Mouse (Mus musculus) embryonic fibroblast, embryonic 13.5 days (primary cell): ENCODE data around the gene Grin3a. TPM values are rescaled to one million over a fixed set of nuclear protein-coding genes. Genes with fewer than 3 reads are reported as not detected.
"Not testable (repeated sequence)": the region's sequence is repeated elsewhere in the genome, so short reads cannot be mapped to it uniquely, and the experiment has no call there.

Experiments
- H3K27ac ChIP-seq: 2 replicates; pipeline ENCODE4 v1.5.1; 2012; ENCODE audit warnings: low read length, control low read depth, inconsistent platforms; ENCODE audit not compliant: insufficient read depth
- H3K4me1 ChIP-seq: 2 replicates; pipeline ENCODE4 v1.6.1; 2011; ENCODE audit warnings: low read length; ENCODE audit not compliant: control insufficient read depth, insufficient read depth
- H3K4me3 ChIP-seq: 2 replicates; pipeline ENCODE4 v1.5.1; 2011; ENCODE audit warnings: mild to moderate bottlenecking, control low read depth, low read length; ENCODE audit not compliant: insufficient read depth
- CTCF ChIP-seq: IDR thresholded peaks from 2 replicates; pipeline ENCODE4 v1.5.1; 2011; ENCODE audit warnings: mild to moderate bottlenecking, control low read depth, low read length, moderate library complexity, borderline replicate concordance; ENCODE audit not compliant: insufficient read depth
- POLR2A ChIP-seq: IDR thresholded peaks from 2 replicates; pipeline ENCODE4 v1.6.1; 2011; ENCODE audit warnings: low read depth, mild to moderate bottlenecking, control low read depth, low read length, moderate library complexity
- polyA plus RNA-seq: library from polyadenylated mRNA; stranded (reverse); fragments of >200 nt; gene quantifications from 2 replicates; pipeline ENCODE4 v1.2.4, GENCODE M21; 2011; ENCODE audit warnings: low read depth; ENCODE audit not compliant: missing spikeins, insufficient read length

Gene Grin3a
- polyA plus RNA-seq, 1 experiment = 0.58 TPM

DNA sequence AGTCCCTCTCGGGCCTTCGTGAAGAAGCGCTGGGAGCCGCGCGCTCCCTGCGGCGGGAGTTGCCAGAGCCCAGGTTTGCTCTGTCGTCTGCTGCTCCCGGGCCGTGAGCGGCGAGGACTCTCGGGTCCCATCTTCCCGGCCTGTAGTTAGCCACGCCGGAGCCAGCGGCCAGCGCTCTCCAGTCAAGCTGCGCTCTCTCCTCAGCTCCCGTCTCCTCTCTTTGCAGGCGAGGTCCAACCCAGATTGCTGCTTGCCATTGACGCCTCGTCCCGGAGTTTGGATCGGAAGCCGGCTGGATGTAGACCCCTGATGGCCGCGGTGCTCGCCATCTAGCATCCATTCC lies 213.4 kb downstream of the Grin3a start:
- no peaks in the 10 kb centered on the region; the same call in 1 of the 2 replicates for H3K4me1 ChIP-seq
- peak overlapping the region; percentile 81 for H3K4me3 ChIP-seq
- H3K27ac ChIP-seq = peak overlapping the region; percentile 70
- no peak for TF ChIP-seq POLR2A
- TF ChIP-seq CTCF = no peak

DNA sequence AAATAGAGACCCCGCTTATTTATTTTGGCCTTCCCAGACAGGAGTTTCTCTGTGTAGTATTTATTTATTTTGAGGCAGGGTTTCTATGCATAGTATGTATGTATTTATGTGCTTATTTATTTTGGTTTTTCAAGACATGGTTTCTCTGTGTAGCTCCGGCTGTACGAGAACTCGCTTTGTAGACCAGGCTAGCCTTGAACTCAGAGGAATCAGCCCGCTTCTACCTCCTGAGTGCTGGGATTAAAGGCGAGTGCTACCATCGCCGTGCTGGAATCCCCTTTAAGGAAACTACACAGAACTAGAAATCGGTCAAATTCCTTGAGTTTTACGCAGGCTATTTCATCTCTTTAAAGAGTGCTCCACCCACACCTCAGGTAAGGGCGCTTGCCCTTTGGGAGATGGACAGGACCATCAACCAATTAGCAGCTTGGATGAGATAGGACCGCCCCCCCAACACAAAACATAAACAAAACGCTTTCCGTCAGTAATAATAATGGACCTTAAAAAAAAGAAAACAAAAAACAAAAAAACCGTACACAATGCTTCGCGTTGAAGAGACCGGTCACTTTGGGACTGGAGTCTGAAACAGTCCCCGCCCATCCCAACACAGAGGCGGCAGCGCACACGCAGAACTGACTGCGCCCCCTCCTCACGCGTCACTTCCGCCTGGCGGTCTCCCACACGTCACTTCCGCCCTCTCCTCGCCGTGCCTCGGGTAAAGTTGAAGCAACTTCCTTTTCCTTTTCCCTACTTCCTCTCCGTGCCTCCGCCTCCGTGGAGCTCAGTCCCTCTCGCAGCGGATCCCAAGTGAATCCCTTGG lies 214.0 kb downstream of the Grin3a start, which contains the start of gene Rnf20:
Gene Rnf20, plus strand, starts transcription at position 688 of the 820 bp plus-strand sequence.
- Histone ChIP-seq H3K4me3 (peak within 1 kb of the TSS; percentile 81), H3K27ac (peak within 1 kb of the TSS; percentile 70), H3K4me1 (no peaks in the 10 kb centered on the region; the same call in 1 of the 2 replicates)
- TF ChIP-seq CTCF (no peak), POLR2A (peak; percentile 88)

DNA sequence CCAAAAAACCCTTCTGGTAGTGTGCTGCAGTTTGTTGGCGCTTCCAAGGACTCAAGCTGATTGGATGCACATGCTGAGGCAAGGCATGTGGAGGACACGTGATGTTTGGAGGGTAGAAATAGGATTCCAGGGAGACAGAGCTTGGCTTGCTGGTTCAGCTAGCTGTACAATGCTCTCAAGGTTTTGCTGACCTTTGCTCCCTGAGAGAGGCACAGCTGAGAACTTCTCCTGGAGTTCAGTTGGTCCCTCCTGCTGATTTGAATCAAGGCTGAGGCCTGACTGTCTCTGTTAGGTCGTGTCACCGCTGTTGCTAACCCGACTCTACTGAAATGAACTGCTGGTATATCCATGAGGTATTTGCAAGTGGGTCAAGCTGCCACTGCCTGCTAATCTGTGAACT lies 216.6 kb downstream of the Grin3a start:
- TF ChIP-seq POLR2A = no peak
- no peak for TF ChIP-seq CTCF
- no peak overlapping the region for H3K27ac ChIP-seq
- H3K4me1 ChIP-seq = no peaks in the 10 kb centered on the region; the same call in 1 of the 2 replicates
- no peak overlapping the region for H3K4me3 ChIP-seq

DNA sequence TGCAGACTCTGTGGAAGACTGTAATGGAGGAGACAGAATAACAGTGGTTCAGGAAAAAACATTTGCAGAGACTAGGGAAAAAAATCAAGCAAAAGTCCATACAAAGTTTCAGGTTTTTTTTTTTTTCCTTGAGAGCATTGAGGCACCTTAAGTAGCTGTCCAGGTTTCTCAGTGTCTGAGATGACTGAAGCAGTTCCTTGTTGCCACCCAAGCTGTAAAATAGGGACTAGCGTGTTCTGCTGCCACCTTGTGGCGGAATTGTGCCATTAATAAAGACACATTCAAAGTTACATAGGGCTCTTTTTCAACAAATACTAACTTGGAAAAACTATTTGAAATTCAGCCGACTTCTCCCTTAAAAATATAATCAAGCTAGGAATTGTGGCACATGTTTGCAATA lies 218.6 kb downstream of the Grin3a start:
- Histone ChIP-seq H3K4me1 (no peaks in the 10 kb centered on the region), H3K4me3 (no peak overlapping the region), H3K27ac (no peak overlapping the region)
- TF ChIP-seq CTCF = peak; percentile 48; the same call in 1 of the 2 replicates
- no peak for TF ChIP-seq POLR2A

DNA sequence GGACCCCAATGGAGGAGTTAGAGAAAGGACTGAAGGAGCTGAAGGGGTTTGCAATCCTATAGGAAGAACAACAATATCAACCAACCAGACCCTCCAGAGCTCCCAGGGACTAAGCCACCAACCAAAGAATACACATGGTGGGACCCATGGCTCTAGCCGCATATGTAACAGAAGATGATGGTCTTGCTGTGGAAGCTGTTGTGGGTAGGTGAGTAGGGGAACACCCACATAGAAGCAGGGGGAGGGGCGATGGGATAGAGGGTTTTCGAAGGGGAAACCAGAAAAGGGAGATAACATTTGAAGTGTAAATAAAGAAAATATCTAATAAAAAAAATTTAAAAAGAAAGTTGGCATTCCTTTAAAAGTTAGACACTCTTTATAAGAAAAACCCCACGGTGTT lies 220.6 kb downstream of the Grin3a start:
- not testable (repeated sequence) for H3K4me3 ChIP-seq, H3K4me1 ChIP-seq, H3K27ac ChIP-seq

DNA sequence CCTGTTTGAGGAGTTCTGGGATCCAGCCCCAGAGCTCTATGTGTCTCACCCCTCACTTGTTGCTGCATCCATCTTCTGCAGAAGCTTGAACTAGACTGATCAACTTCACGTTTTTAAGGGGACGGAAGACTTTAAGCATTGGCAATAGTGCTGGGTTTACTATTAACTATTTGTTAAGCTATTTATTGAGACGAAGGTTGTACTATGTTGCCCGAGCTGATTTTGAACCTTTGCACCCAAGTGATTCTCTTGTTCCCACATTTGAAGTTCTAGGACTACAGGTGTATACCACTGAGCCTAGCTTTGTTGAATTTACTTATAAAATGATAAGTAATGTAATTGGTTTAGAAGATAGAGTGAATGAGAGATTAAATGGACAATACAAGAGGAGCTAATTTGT lies 221.6 kb downstream of the Grin3a start:
- H3K4me1 ChIP-seq = no peaks in the 10 kb centered on the region
- H3K27ac ChIP-seq = no peak overlapping the region
- TF ChIP-seq CTCF = no peak
- TF ChIP-seq POLR2A = no peak
- H3K4me3 ChIP-seq = no peak overlapping the region

DNA sequence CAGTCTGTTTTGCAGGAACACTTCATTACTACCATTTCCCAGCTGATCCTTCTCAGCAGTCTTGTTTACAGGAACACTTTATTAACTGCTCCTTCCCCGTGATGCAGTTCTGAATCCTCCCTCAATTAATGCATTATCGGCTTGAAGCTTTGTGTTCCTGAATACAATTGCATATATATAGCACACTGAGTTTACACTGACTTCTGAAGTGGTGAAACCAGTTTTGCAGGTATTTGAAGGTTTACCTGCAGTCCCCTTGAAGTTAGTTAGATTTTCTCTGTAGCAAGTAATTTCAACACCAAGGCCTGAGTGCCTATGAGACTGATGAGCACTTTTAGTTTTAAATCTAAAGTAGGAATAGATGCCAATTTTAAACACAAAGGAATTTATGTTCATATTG lies 223.3 kb downstream of the Grin3a start:
- TF ChIP-seq CTCF (no peak), POLR2A (no peak)
- H3K4me1 ChIP-seq = no peaks in the 10 kb centered on the region
- H3K27ac ChIP-seq = no peak overlapping the region
- H3K4me3 ChIP-seq = no peak overlapping the region

DNA sequence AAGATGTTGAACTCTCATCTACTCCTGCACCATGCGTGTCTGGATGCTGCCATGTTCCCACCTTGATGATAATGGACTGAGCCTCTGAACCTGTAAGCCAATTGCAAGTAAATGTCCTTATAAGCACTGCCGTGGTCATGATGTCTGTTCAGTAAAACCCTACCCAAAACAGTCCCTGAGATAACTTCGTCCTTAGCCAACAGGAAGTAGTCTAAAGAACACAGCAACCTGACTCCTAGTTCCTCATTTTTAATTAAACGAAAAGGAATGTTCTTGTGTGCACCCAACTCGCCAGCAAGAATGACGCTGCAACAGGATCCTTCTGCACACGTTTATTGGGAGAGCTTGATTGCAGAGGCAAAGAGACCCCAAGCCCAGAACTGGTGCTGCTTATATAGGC lies 225.7 kb downstream of the Grin3a start:
- H3K4me1 ChIP-seq, H3K27ac ChIP-seq, H3K4me3 ChIP-seq: not testable (repeated sequence)

DNA sequence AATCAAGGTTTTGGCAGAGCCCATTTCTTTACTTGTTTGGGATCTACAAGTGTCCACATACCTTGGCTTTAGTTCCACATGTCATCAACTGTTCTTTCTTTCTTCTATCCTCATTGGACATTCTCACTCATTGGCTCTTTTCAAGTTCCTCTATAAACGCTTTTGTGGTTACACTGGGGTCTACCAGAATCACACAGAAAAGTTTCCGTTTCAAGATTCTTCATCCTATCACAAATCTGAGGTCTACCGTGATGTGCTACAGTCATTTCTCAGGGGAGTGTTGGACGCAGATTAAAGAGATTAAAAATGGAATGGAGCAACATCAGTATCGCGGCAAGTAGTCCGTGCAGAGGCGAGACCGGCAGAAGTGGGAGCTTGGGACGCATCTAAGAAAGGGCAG lies 228.6 kb downstream of the Grin3a start:
- Histone ChIP-seq H3K27ac (no peak overlapping the region), H3K4me1 (no peaks in the 10 kb centered on the region), H3K4me3 (no peak overlapping the region)
- TF ChIP-seq CTCF (no peak), POLR2A (no peak)

Other genes starting within 250 kb of the Grin3a start
- 7.1 and 9.6 TPM in 2 replicates for gene Tmem246, start 247.9 kb downstream of the Grin3a start, polyA plus RNA-seq
- gene Rnf20, start 213.7 kb downstream of the Grin3a start, polyA plus RNA-seq = 60.5 and 62.5 TPM in 2 replicates
- not detected in 2 replicates for gene Ppp3r2, start 163.7 kb downstream of the Grin3a start, polyA plus RNA-seq